Mouse (Mus musculus) liver, embryonic 14.5 days (tissue): ENCODE results near the gene Gm867. TPM values are rescaled to one million over a fixed set of nuclear protein-coding genes. Genes with fewer than 3 reads are reported as not detected.

Experiments
- ATAC-seq: fragments of 200-750 bp; cut with Nextera tagmentation; 2 replicates; pipeline ENCODE4 v1.8.0; 2017; ENCODE audit warnings: moderate number of reproducible peaks, mild to moderate bottlenecking, moderate library complexity; ENCODE audit not compliant: insufficient read depth
- DNase-seq, 3 experiments: peaks; one replicate each; pipeline ENCODE4 v3.0.0-alpha.2; 2012 to 2013; ENCODE audit warnings: low read depth in 3 of 3, low spot score in 3 of 3
- H3K27ac ChIP-seq: fragments of 300-500 bp; sonication (generic); 2 replicates; pipeline ENCODE4 v1.5.1; 2014; ENCODE audit warnings: moderate library complexity, mild to moderate bottlenecking, control low read depth, inconsistent platforms
- H3K27me3 ChIP-seq: fragments of 300-500 bp; sonication (generic); 2 replicates; pipeline ENCODE4 v1.6.1; 2014; ENCODE audit warnings: mild to moderate bottlenecking, low read length, moderate library complexity; ENCODE audit not compliant: control insufficient read depth, insufficient read depth
- H3K36me3 ChIP-seq: fragments of 300-500 bp; sonication (generic); replicated peaks from 2 replicates; pipeline ENCODE4 v1.6.1; 2014; ENCODE audit warnings: low read depth; ENCODE audit not compliant: control insufficient read depth, insufficient read depth
- H3K4me1 ChIP-seq, 2 experiments: fragments of 200-500 bp in 1 of 2; fragments of 300-500 bp in 1 of 2; sonication (generic) in 1 of 2; replicated peaks; 2 replicates each; pipeline ENCODE4 v1.6.1; 2012 to 2014; ENCODE audit warnings: antibody characterized with exemption in 1 of 2, inconsistent platforms in 1 of 2, low read length in 1 of 2; ENCODE audit not compliant: control insufficient read depth in 2 of 2, insufficient read depth in 2 of 2
- H3K4me2 ChIP-seq: fragments of 300-500 bp; sonication (generic); 2 replicates; pipeline ENCODE4 v1.6.1; 2014; ENCODE audit warnings: low read depth, mild to moderate bottlenecking, control low read depth, moderate library complexity
- H3K4me3 ChIP-seq, 2 experiments: fragments of 200-500 bp in 1 of 2; fragments of 300-500 bp in 1 of 2; sonication (generic) in 1 of 2; 2 replicates each; pipeline ENCODE4 v1.5.1; 2012 to 2014; ENCODE audit warnings: low read depth in 2 of 2, low read length in 2 of 2, mild to moderate bottlenecking in 2 of 2, control low read depth in 1 of 2, inconsistent platforms in 1 of 2, moderate library complexity in 1 of 2; ENCODE audit not compliant: insufficient read depth in 1 of 2
- H3K9ac ChIP-seq: fragments of 300-500 bp; sonication (generic); replicated peaks from 2 replicates; pipeline ENCODE4 v1.6.1; 2014; ENCODE audit warnings: mild to moderate bottlenecking, control low read depth, moderate library complexity
- H3K9me3 ChIP-seq: fragments of 300-500 bp; sonication (generic); 2 replicates; pipeline ENCODE4 v1.6.1; 2016; ENCODE audit warnings: low read length, mixed read lengths; ENCODE audit not compliant: control insufficient read depth
- CTCF ChIP-seq: IDR thresholded peaks from 2 replicates; pipeline ENCODE4 v1.5.1; 2016; ENCODE audit warnings: antibody characterized with exemption, low read depth, control low read depth
- EP300 ChIP-seq: IDR thresholded peaks from 2 replicates; pipeline ENCODE4 v1.6.1; 2016; ENCODE audit warnings: antibody characterized with exemption, low read depth
- WGBS: fragments of 180-500 bp; shearing (Covaris S2); extraction: QIAGEN DNeasy Blood & Tissue Kit; methylation state at CpG from one replicate; pipeline ENCODE4 v1.1.7; 2014; ENCODE audit not compliant: insufficient replicate concordance; 5-methylcytosine and 5-hydroxymethylcytosine counted together
- polyA plus RNA-seq, 2 experiments: library from polyadenylated mRNA; depleted of rRNA in 1 of 2; stranded (reverse) in 1 of 2; unstranded in 1 of 2; fragments of >200 nt; fragmentation: Nextera tagmentation in 1 of 2; extraction: Ambion mirVana in 1 of 2; gene quantifications; 2 replicates each; pipeline versions ENCODE4 v1.2.1 to v1.2.3; 2012 to 2014

Gene Gm867
- polyA plus RNA-seq, 2 experiments: 20.9 to 27.6 TPM

GRCm38 (mm10) chr10:75949053-75950045, 8.9 kb upstream of the Gm867 start:
- no peaks in the 10 kb centered on the region for H3K36me3 ChIP-seq
- TF ChIP-seq EP300: no peak
- TF ChIP-seq CTCF: no peak
- peaks cover 26% of the 10 kb centered on the region for H3K27me3 ChIP-seq
- H3K4me2 ChIP-seq: no peak overlapping the region
- no peak for ATAC-seq
- H3K4me3 ChIP-seq: no peak overlapping the region
- H3K4me1 ChIP-seq: peaks cover 0 to 7% of the 10 kb centered on the region in 2 experiments; a peak in 1 of 4 replicates
- WGBS: 67% methylated on average over 22 of the region's 22 CpGs
- H3K9me3 ChIP-seq: no peaks in the 10 kb centered on the region
- no peak for DNase-seq
- no peak overlapping the region for H3K9ac ChIP-seq
- H3K27ac ChIP-seq: no peak overlapping the region

GRCm38 (mm10) chr10:75948079-75948478, 7.6 kb upstream of the Gm867 start:
- H3K36me3 ChIP-seq: no peaks in the 10 kb centered on the region
- no peak overlapping the region for H3K9ac ChIP-seq
- ATAC-seq (no peak), DNase-seq (no peak)
- H3K27ac ChIP-seq: no peak overlapping the region
- H3K9me3 ChIP-seq: no peaks in the 10 kb centered on the region
- 62% methylated on average over 5 of the region's 5 CpGs for WGBS
- H3K4me1 ChIP-seq: peaks cover 0 to 5% of the 10 kb centered on the region in 2 experiments; a peak in 1 of 4 replicates
- H3K27me3 ChIP-seq: peaks cover 26% of the 10 kb centered on the region
- no peak overlapping the region for H3K4me3 ChIP-seq
- no peak for TF ChIP-seq CTCF
- TF ChIP-seq EP300: no peak
- H3K4me2 ChIP-seq: no peak overlapping the region

GRCm38 (mm10) chr10:75945896-75946295, 5.4 kb upstream of the Gm867 start:
- H3K9ac ChIP-seq: no peak overlapping the region
- no peak overlapping the region for H3K4me2 ChIP-seq
- DNase-seq: no peak
- no peaks in the 10 kb centered on the region for H3K36me3 ChIP-seq
- no peaks in the 10 kb centered on the region for H3K9me3 ChIP-seq
- no peak for ATAC-seq
- H3K27ac ChIP-seq: no peak overlapping the region
- H3K4me1 ChIP-seq: peaks cover under 1 to 4% of the 10 kb centered on the region in 2 experiments; a peak in 3 of 4 replicates
- TF ChIP-seq EP300 (no peak), CTCF (no peak)
- WGBS: 60% methylated on average over 7 of the region's 7 CpGs
- H3K27me3 ChIP-seq: peaks cover 23% of the 10 kb centered on the region
- H3K4me3 ChIP-seq: no peak overlapping the region

GRCm38 (mm10) chr10:75945213-75945612, 4.7 kb upstream of the Gm867 start:
- H3K9ac ChIP-seq: no peak overlapping the region
- no peaks in the 10 kb centered on the region for H3K36me3 ChIP-seq
- peaks cover 16% of the 10 kb centered on the region for H3K27me3 ChIP-seq
- H3K4me2 ChIP-seq: no peak overlapping the region
- ATAC-seq (no peak), DNase-seq (no peak)
- TF ChIP-seq CTCF (no peak), EP300 (no peak)
- H3K9me3 ChIP-seq: no peaks in the 10 kb centered on the region
- peaks cover 7 to 9% of the 10 kb centered on the region in 2 experiments for H3K4me1 ChIP-seq
- H3K27ac ChIP-seq: no peak overlapping the region
- H3K4me3 ChIP-seq: no peak overlapping the region
- 82% methylated on average over 7 of the region's 7 CpGs for WGBS

GRCm38 (mm10) chr10:75944066-75944772, 3.7 kb upstream of the Gm867 start:
- H3K36me3 ChIP-seq: no peaks in the 10 kb centered on the region
- DNase-seq (no peak), ATAC-seq (no peak)
- TF ChIP-seq CTCF: no peak
- TF ChIP-seq EP300: no peak
- H3K4me3 ChIP-seq: no peak overlapping the region
- H3K9ac ChIP-seq: no peak overlapping the region
- no peak overlapping the region for H3K27ac ChIP-seq
- H3K4me2 ChIP-seq: no peak overlapping the region
- 40% methylated on average over 11 of the region's 11 CpGs for WGBS
- no peaks in the 10 kb centered on the region for H3K9me3 ChIP-seq
- H3K4me1 ChIP-seq: peaks cover 13 to 16% of the 10 kb centered on the region in 2 experiments
- peaks cover 8% of the 10 kb centered on the region for H3K27me3 ChIP-seq
